Mouse (Mus musculus): ENCODE measurements around the gene Lrrc57. TPM values are rescaled to one million over a fixed set of nuclear protein-coding genes. Genes with fewer than 3 reads are reported as not detected.
"Not testable (repeated sequence)": the region's sequence is repeated elsewhere in the genome, so short reads cannot be mapped to it uniquely, and the experiment has no call there.

Gene Lrrc57
- total RNA-seq, 2 experiments from 2014 or later: 17.3 to 21.9 TPM

DNA sequence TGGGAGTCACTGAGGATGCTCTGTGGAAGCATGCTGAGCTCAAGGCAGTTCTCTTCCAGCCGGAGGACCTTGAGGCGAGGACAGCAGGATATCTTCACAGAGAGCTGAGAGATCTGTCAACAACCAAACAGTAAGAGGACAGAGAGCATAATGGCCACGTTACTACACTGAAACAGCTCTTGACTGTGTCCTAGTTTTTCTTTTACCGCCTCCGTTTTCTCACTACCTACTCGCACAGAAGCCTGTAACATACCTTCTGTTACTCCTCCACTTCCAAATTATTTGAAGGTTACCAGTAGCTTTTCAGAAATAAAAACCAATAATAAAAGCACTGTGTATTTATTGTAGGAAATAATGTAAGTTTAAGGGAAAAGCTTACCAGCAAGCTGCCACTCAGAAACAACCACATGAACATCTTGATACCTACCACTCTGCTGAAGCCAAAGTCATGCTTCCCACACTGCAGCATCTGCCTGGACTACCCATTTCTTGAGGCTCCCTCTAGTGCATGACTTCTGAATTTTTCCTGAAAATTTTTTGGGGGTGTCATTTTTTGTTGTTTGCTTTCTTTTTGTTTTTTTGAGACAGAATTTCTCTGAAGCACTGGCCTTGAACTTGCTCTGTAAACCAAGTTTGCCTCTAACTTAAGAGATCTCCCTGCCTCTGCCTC is 3.2 kb downstream of the Lrrc57 start:
- no peak for DNase-seq (ENCODE audit: low spot score in 2 of 2)

- no peak for DNase-seq (ENCODE audit: low spot score in 2 of 2)
Measured at GRCm38 (mm10) chr2:120599506-120599905, 9.8 kb downstream of the Lrrc57 start.

GRCm38 (mm10) chr2:120597734-120598133 is 11.6 kb downstream of the Lrrc57 start:
- DNase-seq (ENCODE audit: low spot score in 2 of 2): no peak

GRCm38 (mm10) chr2:120592227-120592626 is 17.1 kb downstream of the Lrrc57 start:
- DNase-seq (ENCODE audit: low spot score in 2 of 2): no peak

GRCm38 (mm10) chr2:120589759-120590158 is 19.6 kb downstream of the Lrrc57 start:
- no peak for DNase-seq (ENCODE audit: low spot score in 2 of 2)

- no peak for DNase-seq (ENCODE audit: low spot score in 2 of 2)
Measured at GRCm38 (mm10) chr2:120578286-120578685, 31.0 kb downstream of the Lrrc57 start.

DNA sequence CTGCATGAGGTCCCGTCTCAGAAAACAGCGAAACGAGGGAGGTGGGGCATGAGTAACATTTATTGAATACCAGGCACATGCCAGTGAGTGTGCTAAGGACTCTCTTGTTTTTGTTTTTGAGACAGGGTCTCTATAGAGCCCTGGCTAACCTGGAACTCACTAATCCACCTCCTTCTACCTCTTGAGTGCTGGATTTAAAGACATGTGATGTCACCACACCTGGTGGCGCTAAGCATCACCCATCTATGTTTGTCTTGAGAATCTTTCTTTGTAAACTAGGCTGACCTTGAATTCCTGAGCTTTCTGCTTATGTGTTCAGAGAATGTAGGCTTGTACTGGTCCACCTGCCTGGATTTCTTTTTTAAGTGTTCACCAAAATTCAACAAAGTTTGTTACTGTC is 31.5 kb downstream of the Lrrc57 start:
- no peak for DNase-seq (ENCODE audit: low spot score in 2 of 2)

DNA sequence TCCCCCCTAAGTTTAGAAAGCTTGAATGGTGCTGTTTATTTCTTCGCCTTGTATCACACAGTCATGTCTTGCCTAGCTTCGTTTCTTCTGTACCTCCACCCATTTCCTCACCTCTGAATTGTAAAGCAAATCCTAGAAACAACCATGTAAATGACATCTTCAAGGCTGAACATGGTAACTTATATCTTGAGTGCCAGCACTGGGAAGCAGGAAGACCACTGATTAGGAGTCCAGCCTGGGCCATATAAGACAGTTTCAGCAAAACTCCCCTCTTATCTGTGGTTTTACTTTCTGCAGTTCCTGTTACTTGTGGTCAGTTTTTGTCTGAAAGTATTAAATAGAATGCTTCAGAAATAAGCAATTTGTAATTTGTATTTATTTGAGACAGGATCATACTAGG is 33.3 kb downstream of the Lrrc57 start:
- no peak for DNase-seq (ENCODE audit: low spot score in 2 of 2)

DNA sequence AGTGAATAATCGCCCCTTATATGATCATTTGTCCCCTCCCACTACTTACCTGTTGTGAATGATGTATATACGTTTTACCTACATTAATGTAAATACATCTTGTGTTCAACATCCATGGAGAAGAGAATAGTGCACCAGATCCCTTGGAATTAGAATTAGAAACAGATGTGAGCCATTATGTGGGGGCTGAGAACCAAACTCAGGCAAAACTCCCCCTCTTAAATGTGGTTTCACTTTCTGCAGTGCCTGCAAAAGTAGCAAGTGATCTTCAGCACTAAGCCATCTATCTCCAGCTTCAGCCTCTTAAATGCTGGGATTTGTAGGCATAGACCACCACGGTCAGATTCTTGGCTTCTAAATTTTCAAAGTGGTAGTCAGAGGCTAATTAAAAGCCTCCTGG is 34.2 kb downstream of the Lrrc57 start:
- no peak for DNase-seq (ENCODE audit: low spot score in 2 of 2)

GRCm38 (mm10) chr2:120572161-120572560 is 37.2 kb downstream of the Lrrc57 start:
- not testable (repeated sequence) for DNase-seq (ENCODE audit: low spot score in 2 of 2)

DNA sequence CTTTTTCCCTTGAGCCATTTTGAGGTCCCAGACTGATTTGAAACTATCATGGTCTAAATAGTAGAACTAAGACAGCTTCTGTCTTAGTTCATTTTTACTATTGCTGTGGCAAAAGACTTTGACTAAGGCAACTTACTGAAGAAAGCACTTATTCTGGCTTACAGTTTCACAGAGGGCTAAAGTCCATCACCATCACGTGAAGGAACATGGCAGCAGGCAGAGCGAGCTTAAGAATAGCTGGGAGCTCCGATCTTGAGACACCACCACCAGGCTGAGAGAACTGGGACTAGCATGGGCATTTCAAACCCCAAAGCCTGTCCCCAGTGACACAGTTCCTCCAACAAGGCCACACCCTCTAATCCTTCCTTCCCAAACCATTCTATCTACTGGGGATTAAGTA is 38.2 kb downstream of the Lrrc57 start:
- no peak for DNase-seq (ENCODE audit: low spot score in 2 of 2)

- no peak for DNase-seq (ENCODE audit: low spot score in 2 of 2)
Measured at GRCm38 (mm10) chr2:120567798-120568320, 41.5 kb downstream of the Lrrc57 start.

DNA sequence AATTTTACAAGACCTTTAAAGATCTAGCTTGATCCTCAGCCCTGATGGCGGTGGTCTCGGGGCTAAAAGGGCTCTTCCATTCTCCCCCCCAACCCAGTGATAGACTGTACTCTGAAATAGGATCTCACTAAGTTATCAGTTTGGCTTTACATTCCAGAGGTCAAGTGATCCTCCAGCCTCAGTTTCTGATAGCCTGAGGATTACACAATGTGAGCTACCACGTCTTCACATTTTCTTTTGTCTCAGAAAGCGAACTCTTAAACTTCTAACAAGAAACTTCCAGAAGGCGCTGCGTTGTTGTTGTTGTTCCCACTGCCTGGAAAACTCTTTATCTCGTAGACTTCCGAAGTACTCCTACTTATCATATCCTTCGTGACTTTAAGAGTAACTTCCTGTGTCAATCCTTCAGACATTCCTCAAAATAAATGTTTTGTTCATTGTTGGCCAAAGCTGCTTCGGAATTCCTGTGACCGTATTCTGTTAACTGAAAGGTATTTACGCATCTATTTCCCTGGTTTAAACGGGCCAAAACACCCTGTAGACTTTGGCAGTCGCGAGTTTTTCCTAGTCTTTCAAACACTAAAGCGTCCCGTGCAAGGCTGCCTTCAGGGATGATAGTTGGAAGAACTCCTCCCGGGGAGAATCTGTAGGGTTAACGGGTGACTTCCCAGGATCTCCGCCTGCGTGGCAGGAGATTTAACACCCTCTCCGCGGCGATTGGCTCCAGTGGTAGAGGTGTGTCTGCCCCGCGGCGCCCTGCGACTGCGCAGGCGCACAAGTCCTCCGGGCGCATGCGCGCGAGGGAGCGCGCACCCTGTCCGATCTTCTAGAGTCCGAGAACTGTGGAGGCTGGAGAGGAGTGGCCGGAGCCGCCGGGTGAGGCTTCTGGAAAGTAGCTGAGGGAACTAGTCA is 42.2 kb downstream of the Lrrc57 start, which contains the start of gene Snap23:
Gene Snap23 (plus strand): TSS at position 786 of the 912 bp plus-strand sequence.
- DNase-seq (ENCODE audit: low spot score in 2 of 2): peak; percentile 91 to 93

DNA sequence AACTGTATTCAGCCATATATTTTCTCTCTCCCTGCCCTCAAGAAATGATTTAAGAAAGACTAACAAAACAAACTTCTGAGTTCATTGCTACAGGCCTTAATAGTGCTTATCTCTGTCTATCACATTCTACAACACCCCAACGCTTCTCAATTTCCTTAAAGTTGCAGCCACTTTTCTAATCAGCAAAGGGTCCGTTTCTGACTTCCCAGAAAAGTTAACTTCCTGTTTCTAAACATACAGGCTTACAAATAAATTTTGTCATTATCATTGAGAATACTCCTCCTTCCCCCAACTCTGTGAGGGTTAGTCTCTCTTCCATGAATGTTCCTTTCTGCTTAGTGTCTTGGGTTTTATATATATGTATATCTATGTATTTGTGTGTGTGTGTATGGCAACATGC is 44.0 kb downstream of the Lrrc57 start:
- no peak for DNase-seq (ENCODE audit: low spot score in 2 of 2)

DNA sequence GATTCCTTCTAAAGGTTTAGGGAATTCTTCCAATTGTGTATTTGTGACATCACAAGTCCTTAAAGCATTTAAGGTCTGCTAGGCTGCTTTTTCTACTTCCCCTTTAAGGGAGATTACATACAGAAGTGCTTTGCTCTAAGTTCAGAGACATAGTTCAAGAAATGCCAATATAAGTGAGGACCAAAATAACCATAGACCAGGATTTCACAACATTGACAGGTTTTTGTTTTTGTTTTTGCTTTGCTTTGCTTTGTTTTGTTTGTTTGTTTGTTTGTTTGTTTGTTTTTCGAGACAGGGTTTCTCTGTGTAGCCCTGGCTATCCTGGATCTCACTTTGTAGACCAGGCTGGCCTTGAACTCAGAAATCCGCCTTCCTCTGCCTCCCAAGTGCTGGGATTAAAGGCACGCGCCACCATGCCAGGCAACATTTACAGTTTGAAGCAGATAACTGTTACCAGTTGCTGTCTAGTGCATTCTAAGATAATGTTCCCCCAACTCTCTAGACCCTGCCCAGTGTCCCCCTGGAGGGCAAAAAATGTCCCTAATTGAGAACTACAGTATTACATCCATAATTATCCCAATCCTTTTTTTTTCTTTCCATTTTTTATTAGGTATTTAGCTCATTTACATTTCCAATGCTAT is 44.7 kb downstream of the Lrrc57 start:
- not testable (repeated sequence) for DNase-seq (ENCODE audit: low spot score in 2 of 2)

GRCm38 (mm10) chr2:120563235-120563990 is 45.9 kb downstream of the Lrrc57 start, which contains the start of gene Zfp106:
TSS of gene Zfp106 (minus strand) at chr2:120563843.
- peak; percentile 63 to 74 for DNase-seq (ENCODE audit: low spot score in 2 of 2)

DNA sequence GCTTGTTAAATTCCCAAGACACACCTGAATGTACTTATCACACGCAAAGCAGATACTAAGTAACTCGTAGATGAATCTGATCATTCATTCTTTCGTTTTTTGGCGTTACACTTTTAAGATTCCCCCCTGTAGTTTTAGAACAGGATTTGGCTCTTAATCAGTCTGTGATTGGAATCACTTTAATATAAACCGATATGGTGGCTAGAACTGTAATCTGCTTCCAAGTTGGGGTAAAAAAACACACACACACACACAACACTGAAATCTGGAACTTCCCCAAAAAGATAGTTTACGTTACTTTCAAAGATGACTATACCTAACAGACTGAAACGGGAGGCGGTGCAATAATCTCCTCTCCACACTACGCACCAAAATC is 46.5 kb downstream of the Lrrc57 start:
- no peak for DNase-seq (ENCODE audit: low spot score in 2 of 2)

GRCm38 (mm10) chr2:120561524-120561923 is 47.8 kb downstream of the Lrrc57 start:
- DNase-seq (ENCODE audit: low spot score in 2 of 2): no peak

DNA sequence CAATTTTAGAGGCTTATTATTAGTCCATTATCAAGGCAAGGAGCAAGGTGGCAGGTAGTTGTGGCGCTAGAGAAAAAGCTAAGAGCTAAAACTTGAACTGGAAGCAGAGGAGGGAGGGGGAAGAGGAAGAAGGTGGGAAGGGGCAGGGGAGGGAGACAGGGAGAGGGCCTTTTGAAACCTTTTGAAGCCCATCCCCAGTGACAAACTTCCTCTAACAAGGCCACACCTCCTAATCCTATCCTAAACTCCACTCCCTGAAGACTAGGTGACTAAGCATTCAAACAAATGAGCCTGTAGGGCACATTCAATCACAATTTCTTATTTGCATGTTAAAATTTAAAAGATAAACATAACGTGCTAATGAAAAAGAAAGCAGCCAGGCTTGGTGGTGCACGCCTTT is 50.5 kb downstream of the Lrrc57 start:
- no peak for DNase-seq (ENCODE audit: low spot score in 2 of 2)

GRCm38 (mm10) chr2:120556868-120557267 is 52.5 kb downstream of the Lrrc57 start:
- DNase-seq (ENCODE audit: low spot score in 2 of 2): no peak

Data from adrenal gland, postnatal 4 days (tissue).